Comparison of ENCODE assay signal across 14 mouse cellular contexts in the genomic region with DNA sequence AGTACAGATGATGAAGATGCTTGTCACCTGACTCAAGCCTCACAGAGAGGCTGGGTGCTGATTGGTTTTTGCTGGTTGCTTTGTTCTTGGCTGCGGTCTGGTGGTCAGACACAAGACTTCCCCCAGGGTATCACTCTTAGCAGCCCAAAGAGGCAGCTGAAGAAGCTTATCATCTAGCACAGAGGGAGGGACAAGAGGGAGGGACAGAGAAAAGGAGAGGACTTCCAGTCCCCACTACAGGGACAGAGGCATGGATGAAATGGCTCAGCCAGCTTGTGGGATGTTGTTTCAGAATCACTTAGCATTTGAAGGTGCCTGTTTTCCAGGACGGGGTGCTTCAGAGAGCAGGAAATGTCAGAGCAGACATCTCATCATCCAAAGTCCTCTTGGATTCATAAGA. TPM values are rescaled to one million over a fixed set of nuclear protein-coding genes. Genes with fewer than 3 reads are reported as not detected.
DNase-seq lines count a peak whose midpoint lies in the region; ATAC-seq and TF ChIP-seq lines count a peak whose summit lies in the region.
"Had no signal": no experiment of that assay in that cellular context is flagged by ENCODE, and none has a peak within 500 bp of the region (broad histone marks: within the 10 kb centered on the region; RNA-seq: fewer than 3 reads in every experiment).

No protein-coding gene starts in this region.

- H3K27me3 ChIP-seq in heart, adult 2 months (ENCODE audit: control insufficient read depth, insufficient read depth, low read length), result no peaks in the 10 kb centered on the region
- peaks cover 7% of the 10 kb centered on the region for H3K27me3 ChIP-seq in midbrain, embryonic 12.5 days
- no peaks in the 10 kb centered on the region for H3K27me3 ChIP-seq in midbrain, postnatal 0 days (ENCODE audit: insufficient read depth, low read length)
- peaks cover 24% of the 10 kb centered on the region for H3K27me3 ChIP-seq in heart, embryonic 13.5 days (replicated peaks)
- no peaks in the 10 kb centered on the region for H3K27me3 ChIP-seq in splenic B cell, adult 2 months (ENCODE audit: control insufficient read depth, insufficient read depth, low read length, poor library complexity, severe bottlenecking)
- H3K27me3 ChIP-seq: forebrain, embryonic 13.5 days had no signal

- peak in 1 of 2 experiments; percentile 22 for DNase-seq in heart, adult 2 months
- no peak for DNase-seq in heart, postnatal 25 days (ENCODE audit: low spot score)
- DNase-seq in midbrain, postnatal 0 days (ENCODE audit: low spot score), result no peak
- peak; percentile 19 for DNase-seq in splenic B cell, adult 2 months (ENCODE audit: low read depth, low spot score)
- no peak for DNase-seq in spleen, postnatal 36 days (ENCODE audit: low spot score in 2 of 2)
- DNase-seq in left cerebral cortex, postnatal 14 days (ENCODE audit: low spot score in 2 of 2), result no peak
- DNase-seq: liver, embryonic 13.5 days had no signal

- 0 out of 2 replicates have a peak overlapping the region, but pooled peaks have one; percentile 6 for H3K27ac ChIP-seq in heart, adult 2 months
- H3K27ac ChIP-seq in midbrain, embryonic 12.5 days (replicated peaks), result 0 out of 2 replicates have a peak overlapping the region, but pooled peaks have one; percentile 46
- no peak overlapping the region for H3K27ac ChIP-seq in midbrain, postnatal 0 days (ENCODE audit: low read depth, low read length)
- H3K27ac ChIP-seq in heart, embryonic 13.5 days (replicated peaks), result peak overlapping the region; percentile 46; the same call in 1 of the 2 replicates
- H3K27ac ChIP-seq: liver, embryonic 13.5 days had no signal

- H3K79me2 ChIP-seq in heart, adult 2 months (replicated peaks; ENCODE audit: control insufficient read depth, insufficient read depth, low read length), result no peaks in the 10 kb centered on the region

- intact Hi-C loops in heart, adult 2 months (cut with DNase I), result loop anchor here (2.0 kb wide), 1 partner anchor 40 kb away; no protein-coding TSS in a partner anchor
- intact Hi-C loops in heart, postnatal 25 days (cut with DNase I), result loop anchor here (5.0 to 10.0 kb wide), 2 partner anchors 44 to 156 kb away; no protein-coding TSS in a partner anchor
- intact Hi-C loops in left cerebral cortex, postnatal 14 days (cut with DNase I), result no loop called here

- no peak for TF ChIP-seq POLR2A in heart, adult 2 months (IDR thresholded peaks at IDR 0.05; ENCODE audit: insufficient read depth, low read depth, low read length)

- 22% methylated on average over 2 of the region's 2 CpGs for WGBS in heart, adult 2 months
- WGBS in midbrain, embryonic 12.5 days, result 16% methylated on average over 2 of the region's 2 CpGs
- 18% methylated on average over 2 of the region's 2 CpGs for WGBS in midbrain, postnatal 0 days
- 15% methylated on average over 2 of the region's 2 CpGs for WGBS in heart, embryonic 13.5 days

- peaks cover 28% of the 10 kb centered on the region for H3K4me1 ChIP-seq in heart, adult 2 months (ENCODE audit: control insufficient read depth, insufficient read depth, low read length)
- peaks cover 15% of the 10 kb centered on the region for H3K4me1 ChIP-seq in midbrain, embryonic 12.5 days
- 0 out of 2 replicates have a peak, but pooled peaks cover 7% of the 10 kb centered on the region for H3K4me1 ChIP-seq in midbrain, postnatal 0 days (ENCODE audit: insufficient read depth, low read length)
- H3K4me1 ChIP-seq in heart, embryonic 13.5 days, result peaks cover 54% of the 10 kb centered on the region

- no peaks in the 10 kb centered on the region for H3K36me3 ChIP-seq in heart, adult 2 months (ENCODE audit: control insufficient read depth, insufficient read depth, low read length)
- no peaks in the 10 kb centered on the region for H3K36me3 ChIP-seq in midbrain, embryonic 12.5 days
- no peaks in the 10 kb centered on the region for H3K36me3 ChIP-seq in midbrain, postnatal 0 days (ENCODE audit: insufficient read depth, low read length)
- H3K36me3 ChIP-seq in heart, embryonic 13.5 days, result no peaks in the 10 kb centered on the region
- no peaks in the 10 kb centered on the region for H3K36me3 ChIP-seq in splenic B cell, adult 2 months (ENCODE audit: control insufficient read depth, insufficient read depth, low read length, poor library complexity, severe bottlenecking)
- H3K36me3 ChIP-seq: embryonic facial prominence, embryonic 12.5 days; liver, embryonic 13.5 days had no signal

- no peak overlapping the region for H3K4me3 ChIP-seq in heart, adult 2 months
- no peak overlapping the region for H3K4me3 ChIP-seq in midbrain, embryonic 12.5 days
- no peak overlapping the region for H3K4me3 ChIP-seq in midbrain, postnatal 0 days (ENCODE audit: low read depth, low read length)
- no peak overlapping the region for H3K4me3 ChIP-seq in heart, embryonic 13.5 days
- H3K4me3 ChIP-seq: embryonic facial prominence, embryonic 12.5 days; forebrain, embryonic 13.5 days; liver, embryonic 13.5 days had no signal

- no peak for TF ChIP-seq CTCF in heart, adult 2 months (IDR thresholded peaks at IDR 0.05)
- TF ChIP-seq CTCF in midbrain, postnatal 0 days (IDR thresholded peaks at IDR 0.05), result no peak

- no peak overlapping the region for H3K4me2 ChIP-seq in midbrain, embryonic 12.5 days (replicated peaks)
- H3K4me2 ChIP-seq in midbrain, postnatal 0 days (ENCODE audit: low read depth, low read length, poor library complexity, severe bottlenecking), result no peak overlapping the region
- H3K4me2 ChIP-seq in heart, embryonic 13.5 days, result peak overlapping the region; percentile 39
- H3K4me2 ChIP-seq: liver, embryonic 13.5 days had no signal

- H3K9ac ChIP-seq in heart, adult 2 months (ENCODE audit: low read depth, low read length), result no peak overlapping the region
- H3K9ac ChIP-seq in midbrain, embryonic 12.5 days (replicated peaks), result no peak overlapping the region
- no peak overlapping the region for H3K9ac ChIP-seq in midbrain, postnatal 0 days (replicated peaks; ENCODE audit: low read length, poor library complexity, severe bottlenecking)
- peak overlapping the region; percentile 29; the same call in 1 of the 2 replicates for H3K9ac ChIP-seq in heart, embryonic 13.5 days
- H3K9ac ChIP-seq: embryonic facial prominence, embryonic 12.5 days; forebrain, embryonic 13.5 days; liver, embryonic 13.5 days had no signal

- no peak for ATAC-seq in midbrain, embryonic 12.5 days (ENCODE audit: low FRiP score, low read depth)
- no peak for ATAC-seq in midbrain, postnatal 0 days (ENCODE audit: low FRiP score)
- ATAC-seq in heart, embryonic 13.5 days (ENCODE audit: extremely low read depth, insufficient number of reproducible peaks, low FRiP score, low TSS enrichment), result no peak

- no peaks in the 10 kb centered on the region for H3K9me3 ChIP-seq in midbrain, embryonic 12.5 days
- no peaks in the 10 kb centered on the region for H3K9me3 ChIP-seq in midbrain, postnatal 0 days (ENCODE audit: low read length)
- no peaks in the 10 kb centered on the region for H3K9me3 ChIP-seq in heart, embryonic 13.5 days
- H3K9me3 ChIP-seq: embryonic facial prominence, embryonic 12.5 days; forebrain, embryonic 13.5 days; liver, embryonic 13.5 days had no signal

- TF ChIP-seq EP300 in heart, adult 2 months (IDR thresholded peaks at IDR 0.05; ENCODE audit: insufficient read depth, low read depth, low read length), result no peak

RNA-seq across cellular contexts. Expression of a gene that starts 0.9 kb away (rescaled TPM):
- total RNA-seq in heart, adult 2 months (2021), result 10 to 100 TPM in 1 of 2 experiments, 1 to 10 TPM in 1; 9.2 to 18.9 TPM
- 27.0 and 38.7 TPM in 2 replicates for polyA plus RNA-seq in heart, adult 2 months (2012; rRNA removed)
- total RNA-seq in heart, postnatal 25 days (2021), result 10 to 100 TPM; 19.1 to 26.8 TPM
- polyA plus RNA-seq in midbrain, embryonic 12.5 days (2016; fragmentation: Nextera tagmentation; extraction: Ambion mirVana), result 6.7 and 7.6 TPM in 2 replicates
- 14.3 and 17.0 TPM in 2 replicates for total RNA-seq in midbrain, postnatal 0 days (2014; rRNA removed)
- 7.3 and 9.3 TPM in 2 replicates for polyA plus RNA-seq in midbrain, postnatal 0 days (2015; fragmentation: Nextera tagmentation; extraction: Ambion mirVana)
- 11.2 and 11.6 TPM in 2 replicates for polyA plus RNA-seq in heart, embryonic 13.5 days (2015; fragmentation: Nextera tagmentation; extraction: Ambion mirVana)
- total RNA-seq in left cerebral cortex, postnatal 14 days (2021), result 10 to 100 TPM; 27.4 to 29.3 TPM
- total RNA-seq: MEL had no signal

RNA-seq across cellular contexts. Expression of a gene that starts 6.3 kb away (rescaled TPM):
- total RNA-seq in heart, adult 2 months (2021), result not detected
- polyA plus RNA-seq in heart, adult 2 months (2012; rRNA removed), result 0.10 TPM in 1 of 2 replicates, not detected in the other
- not detected for total RNA-seq in heart, postnatal 25 days (2021)
- polyA plus RNA-seq in midbrain, embryonic 12.5 days (2016; fragmentation: Nextera tagmentation; extraction: Ambion mirVana), result 0.14 TPM in 1 of 2 replicates, not detected in the other
- total RNA-seq in midbrain, postnatal 0 days (2014; rRNA removed), result 0.16 TPM in 1 of 2 replicates, not detected in the other
- 0.15 TPM in 1 of 2 replicates, not detected in the other for polyA plus RNA-seq in midbrain, postnatal 0 days (2015; fragmentation: Nextera tagmentation; extraction: Ambion mirVana)
- polyA plus RNA-seq in heart, embryonic 13.5 days (2015; fragmentation: Nextera tagmentation; extraction: Ambion mirVana), result 0.41 and 1.2 TPM in 2 replicates
- total RNA-seq in left cerebral cortex, postnatal 14 days (2021), result 1 to 10 TPM in 1 of 2 experiments, under 1 TPM in 1; 0.92 to 1.1 TPM
- total RNA-seq: MEL had no signal
- polyA plus RNA-seq: forebrain, embryonic 13.5 days; midbrain, embryonic 14.5 days; stomach, embryonic 14.5 days had no signal

RNA-seq across cellular contexts. Expression of a gene that starts 50.5 kb away (rescaled TPM):
- total RNA-seq in heart, adult 2 months (2021), result under 1 TPM; 0.21 to 0.41 TPM
- polyA plus RNA-seq in heart, adult 2 months (2012; rRNA removed), result 0.97 and 1.1 TPM in 2 replicates
- under 1 TPM; 0.25 to 0.39 TPM for total RNA-seq in heart, postnatal 25 days (2021)
- 2.9 and 3.5 TPM in 2 replicates for polyA plus RNA-seq in midbrain, embryonic 12.5 days (2016; fragmentation: Nextera tagmentation; extraction: Ambion mirVana)
- total RNA-seq in midbrain, postnatal 0 days (2014; rRNA removed), result 23.8 and 31.8 TPM in 2 replicates
- 14.4 and 14.8 TPM in 2 replicates for polyA plus RNA-seq in midbrain, postnatal 0 days (2015; fragmentation: Nextera tagmentation; extraction: Ambion mirVana)
- polyA plus RNA-seq in heart, embryonic 13.5 days (2015; fragmentation: Nextera tagmentation; extraction: Ambion mirVana), result 0.18 TPM in 1 of 2 replicates, not detected in the other
- 10 to 100 TPM; 44.8 to 49.1 TPM for total RNA-seq in left cerebral cortex, postnatal 14 days (2021)

Comparison
In these comparisons a context has a peak if more than half of its experiments do, and no peak if none do; other contexts are left out.
1. RNA of a gene that starts 50.5 kb away (total RNA-seq): 44.8 to 49.1 TPM in left cerebral cortex, postnatal 14 days and 23.8 to 31.8 TPM in midbrain, postnatal 0 days; 0.21 to 0.41 TPM in heart, adult 2 months and 0.25 to 0.39 TPM in heart, postnatal 25 days; every median in the first group is over 10 times any median in the second.